Mouse (Mus musculus): ENCODE results near the gene Mindy1. TPM values are rescaled to one million over a fixed set of nuclear protein-coding genes. Genes with fewer than 3 reads are reported as not detected.

The Mindy1 gene
- polyA plus RNA-seq, 1 experiment: 25.5 TPM

DNA sequence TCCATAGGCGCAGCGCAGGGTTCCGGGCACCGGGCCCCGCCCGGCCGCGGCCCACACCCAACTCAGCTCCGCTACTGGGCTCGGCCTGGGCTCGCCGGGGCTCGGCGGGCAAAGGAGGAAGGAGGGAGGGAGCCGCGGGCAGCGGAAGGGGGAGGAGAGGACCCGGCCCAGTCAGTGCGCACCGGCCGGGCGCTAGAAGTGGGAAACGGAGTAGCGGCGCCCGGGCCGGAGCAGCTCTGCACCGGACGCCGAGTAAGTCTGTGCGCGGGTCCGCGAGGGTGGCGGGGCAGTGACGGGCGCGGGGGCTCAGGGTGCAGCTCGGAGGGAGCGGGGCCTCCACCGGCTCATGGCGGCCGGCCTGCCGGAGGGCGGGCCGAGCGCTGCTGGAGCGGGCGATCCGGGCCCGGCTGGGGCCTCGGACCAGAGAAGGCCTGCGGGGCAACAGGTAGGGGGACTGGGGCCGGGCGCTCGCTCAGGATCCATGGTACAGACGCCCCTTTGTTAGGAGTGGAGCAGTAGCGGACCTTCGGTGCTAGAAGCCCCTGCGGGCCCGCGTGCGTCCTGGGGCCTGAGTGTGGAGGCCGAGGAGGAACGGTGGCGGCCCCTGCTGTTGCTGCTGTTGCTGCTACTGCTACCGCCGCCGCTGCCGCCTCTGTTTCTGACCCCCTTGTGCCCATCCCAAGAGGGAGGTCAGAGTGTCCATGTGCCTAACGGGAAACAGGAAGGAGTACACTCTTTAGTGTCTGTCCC is 34.1 kb downstream of the Mindy1 start:
- TF ChIP-seq CTCF (IDR thresholded peaks at IDR 0.05; ENCODE audit: borderline replicate concordance, insufficient read depth, low read length): peak; percentile 7; the same call in 1 of the 2 replicates
- peak; percentile 53 for TF ChIP-seq POLR2A (IDR thresholded peaks at IDR 0.05; ENCODE audit: low read depth, low read length)
- Histone ChIP-seq H3K4me1 (ENCODE audit: control insufficient read depth, insufficient read depth, low read length) (peaks cover 17% of the 10 kb centered on the region; the same call in 1 of the 2 replicates), H3K4me3 (ENCODE audit: insufficient read depth, low read length) (peak overlapping the region; percentile 85), H3K27ac (ENCODE audit: insufficient read depth, low read length) (peak overlapping the region; percentile 65)

DNA sequence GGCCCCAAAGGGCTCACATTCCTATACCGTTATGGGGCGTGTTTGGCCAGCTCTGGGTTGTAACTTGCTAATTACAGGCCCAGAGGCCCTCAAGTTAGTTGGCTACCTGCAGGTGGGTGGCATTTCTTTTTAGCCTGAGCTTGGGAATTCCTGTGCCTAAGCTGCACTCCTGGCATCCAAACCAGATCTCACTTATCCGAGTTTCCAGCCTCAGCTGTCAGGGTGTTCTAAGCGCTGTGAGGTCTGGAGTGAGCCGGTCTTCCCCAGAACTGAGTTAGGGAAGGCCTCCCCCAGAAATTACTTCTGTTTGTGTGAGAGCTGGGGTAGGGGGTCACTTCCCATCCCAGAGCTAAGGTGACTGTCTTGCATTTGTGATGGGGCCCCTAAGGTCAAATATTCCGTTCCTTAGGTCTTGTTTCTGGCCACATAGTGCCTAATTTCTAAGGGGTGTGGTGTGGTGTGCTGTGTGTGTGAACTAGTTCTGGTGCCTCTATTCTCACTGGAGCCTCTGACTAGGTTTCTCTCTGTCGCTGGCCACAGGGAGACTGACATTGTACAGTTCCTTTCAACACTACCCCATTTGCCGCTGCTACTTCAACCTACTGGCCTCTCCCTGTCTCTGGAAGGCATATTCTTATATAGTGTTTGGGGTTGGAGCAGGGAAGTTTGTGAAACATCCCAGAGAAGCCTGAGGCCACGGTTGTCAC is 34.9 kb downstream of the Mindy1 start:
- Histone ChIP-seq H3K4me3 (ENCODE audit: insufficient read depth, low read length) (peak overlapping the region; percentile 85), H3K4me1 (ENCODE audit: control insufficient read depth, insufficient read depth, low read length) (peaks cover 17% of the 10 kb centered on the region; the same call in 1 of the 2 replicates), H3K27ac (ENCODE audit: insufficient read depth, low read length) (peak overlapping the region; percentile 65)
- no peak for TF ChIP-seq POLR2A (IDR thresholded peaks at IDR 0.05; ENCODE audit: low read depth, low read length)

DNA sequence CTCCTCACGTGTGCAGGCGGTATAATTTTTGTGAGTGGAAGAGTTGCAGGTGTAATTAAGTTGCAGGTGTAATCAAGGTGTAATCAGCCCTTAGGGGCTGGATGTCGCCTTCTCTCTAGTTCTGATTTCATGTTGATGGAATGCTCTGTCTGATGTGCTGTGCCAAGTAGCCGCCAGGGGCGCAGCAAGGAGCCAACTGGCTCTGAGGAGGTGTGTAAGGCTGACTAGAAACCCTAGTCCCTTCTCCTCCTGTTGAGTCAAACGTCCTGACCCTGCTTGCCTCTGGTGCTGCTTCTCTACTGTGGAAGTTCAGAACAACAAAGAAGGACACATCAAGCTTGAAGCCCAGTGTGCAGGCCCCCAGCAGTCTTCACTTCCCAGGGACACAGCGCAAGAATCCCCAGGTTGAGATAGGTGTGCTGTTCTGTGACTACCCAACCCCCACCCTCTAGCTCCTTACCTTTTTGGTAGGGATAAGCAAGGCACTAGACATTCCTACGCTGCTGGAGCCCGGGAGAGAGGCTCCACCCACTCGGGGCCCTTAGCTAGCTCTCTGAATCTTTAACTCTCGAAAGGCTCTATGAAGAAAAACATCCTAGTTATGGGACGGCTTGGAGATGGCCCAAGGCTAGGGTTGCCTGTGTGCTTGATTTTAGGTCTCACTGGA is 36.4 kb downstream of the Mindy1 start:
- TF ChIP-seq POLR2A (IDR thresholded peaks at IDR 0.05; ENCODE audit: low read depth, low read length) (no peak), CTCF (IDR thresholded peaks at IDR 0.05; ENCODE audit: borderline replicate concordance, insufficient read depth, low read length) (peak; percentile 80; the same call in 1 of the 2 replicates)
- H3K27ac ChIP-seq (ENCODE audit: insufficient read depth, low read length): 0 out of 2 replicates have a peak overlapping the region, but pooled peaks have one; percentile 18
- peaks cover 16% of the 10 kb centered on the region; the same call in 1 of the 2 replicates for H3K4me1 ChIP-seq (ENCODE audit: control insufficient read depth, insufficient read depth, low read length)
- no peak overlapping the region for H3K4me3 ChIP-seq (ENCODE audit: insufficient read depth, low read length)

DNA sequence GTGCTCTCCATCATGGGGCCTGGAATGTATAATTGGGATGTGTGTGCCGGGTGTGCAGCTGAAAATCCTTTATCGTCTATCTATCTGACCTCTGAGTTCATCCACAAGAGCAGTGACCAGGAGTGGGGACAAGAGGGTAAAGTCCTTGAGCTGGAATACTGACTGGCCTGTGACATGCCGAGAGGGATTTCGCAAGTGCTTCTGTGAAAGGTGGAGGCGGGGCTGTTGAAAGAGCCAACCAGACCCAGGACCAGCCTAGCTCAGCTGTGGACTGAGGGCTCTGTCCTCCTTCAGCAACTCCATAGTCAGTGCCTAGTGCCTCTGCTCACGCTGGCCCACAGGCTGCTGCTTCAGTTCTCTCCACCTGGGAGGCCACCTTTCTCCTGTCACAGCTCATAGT is 37.4 kb downstream of the Mindy1 start:
- Histone ChIP-seq H3K27ac (ENCODE audit: insufficient read depth, low read length) (peak overlapping the region; percentile 49), H3K4me3 (ENCODE audit: insufficient read depth, low read length) (no peak overlapping the region), H3K4me1 (ENCODE audit: control insufficient read depth, insufficient read depth, low read length) (peaks cover 13% of the 10 kb centered on the region; the same call in 1 of the 2 replicates)
- no peak for TF ChIP-seq CTCF (IDR thresholded peaks at IDR 0.05; ENCODE audit: borderline replicate concordance, insufficient read depth, low read length)
- TF ChIP-seq POLR2A (IDR thresholded peaks at IDR 0.05; ENCODE audit: low read depth, low read length): no peak

GRCm38 (mm10) chr3:95319110-95319509 is 38.0 kb downstream of the Mindy1 start:
- TF ChIP-seq CTCF (IDR thresholded peaks at IDR 0.05; ENCODE audit: borderline replicate concordance, insufficient read depth, low read length) (no peak), POLR2A (IDR thresholded peaks at IDR 0.05; ENCODE audit: low read depth, low read length) (no peak)
- Histone ChIP-seq H3K4me3 (ENCODE audit: insufficient read depth, low read length) (no peak overlapping the region), H3K27ac (ENCODE audit: insufficient read depth, low read length) (no peak overlapping the region), H3K4me1 (ENCODE audit: control insufficient read depth, insufficient read depth, low read length) (peaks cover 13% of the 10 kb centered on the region; the same call in 1 of the 2 replicates)

DNA sequence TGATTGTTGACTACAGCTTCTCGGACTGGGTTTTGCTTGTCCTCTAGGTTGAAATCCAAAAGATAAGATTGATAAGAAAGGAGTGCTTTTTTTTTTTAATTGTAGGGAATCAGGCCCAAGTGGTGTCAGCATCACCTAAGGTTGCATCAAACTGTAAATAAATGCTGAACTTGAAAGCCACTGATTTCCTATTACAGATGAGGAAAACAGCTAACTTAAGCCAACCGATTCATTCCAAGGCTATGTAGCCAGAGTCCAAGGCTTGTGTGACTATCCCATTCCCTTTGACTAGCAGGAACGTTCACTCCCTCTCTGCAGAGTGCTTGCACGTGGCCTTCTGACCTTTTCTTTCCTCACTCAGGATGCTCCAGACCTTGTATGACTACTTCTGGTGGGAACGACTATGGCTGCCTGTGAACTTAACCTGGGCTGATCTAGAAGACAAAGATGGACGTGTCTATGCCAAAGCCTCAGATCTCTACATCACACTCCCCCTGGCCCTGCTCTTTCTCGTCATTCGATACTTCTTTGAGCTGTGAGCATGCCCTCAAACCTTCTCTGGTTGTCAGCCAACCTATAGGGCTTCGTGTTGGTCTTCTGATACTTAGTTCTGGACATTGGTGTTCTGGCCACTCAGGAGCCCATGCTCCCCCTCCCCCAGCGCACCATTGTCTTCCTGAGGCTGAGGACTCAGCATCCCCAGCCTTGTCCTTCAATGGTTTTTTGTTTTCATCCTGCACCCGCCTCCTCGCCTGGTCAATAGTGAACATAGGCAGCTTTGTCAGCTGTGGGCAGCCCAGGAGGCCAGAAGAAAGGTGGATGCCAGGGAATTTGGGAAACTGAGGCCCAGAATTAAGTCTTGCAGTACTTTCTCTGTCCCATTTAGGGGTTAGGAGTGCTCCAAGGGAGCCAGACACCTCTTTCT is 38.8 kb downstream of the Mindy1 start:
- no peak overlapping the region for H3K4me3 ChIP-seq (ENCODE audit: insufficient read depth, low read length)
- no peak overlapping the region for H3K27ac ChIP-seq (ENCODE audit: insufficient read depth, low read length)
- H3K4me1 ChIP-seq (ENCODE audit: control insufficient read depth, insufficient read depth, low read length): peaks cover 13% of the 10 kb centered on the region; the same call in 1 of the 2 replicates
- TF ChIP-seq POLR2A (IDR thresholded peaks at IDR 0.05; ENCODE audit: low read depth, low read length): no peak
- no peak for TF ChIP-seq CTCF (IDR thresholded peaks at IDR 0.05; ENCODE audit: borderline replicate concordance, insufficient read depth, low read length)

DNA sequence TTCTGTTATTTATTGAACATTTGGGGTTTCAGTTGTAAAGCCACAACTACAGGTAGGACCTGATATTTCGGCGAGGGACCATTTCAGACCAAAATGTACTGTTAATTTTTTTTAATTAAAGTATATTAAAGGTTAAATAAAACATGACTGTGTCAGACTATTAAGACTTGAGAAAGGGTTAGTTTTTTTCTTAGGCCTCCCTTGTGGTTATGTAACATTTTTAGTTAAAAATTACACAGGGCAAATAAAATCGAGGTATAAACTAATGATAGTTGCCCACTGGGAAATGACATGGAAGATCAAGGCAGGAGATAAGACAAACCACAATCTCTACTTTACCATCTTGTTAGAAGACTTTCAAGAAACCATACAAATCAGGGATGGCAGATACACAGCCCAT is 42.3 kb downstream of the Mindy1 start:
- TF ChIP-seq CTCF (IDR thresholded peaks at IDR 0.05; ENCODE audit: borderline replicate concordance, insufficient read depth, low read length): no peak
- TF ChIP-seq POLR2A (IDR thresholded peaks at IDR 0.05; ENCODE audit: low read depth, low read length): no peak
- no peak overlapping the region for H3K27ac ChIP-seq (ENCODE audit: insufficient read depth, low read length)
- H3K4me3 ChIP-seq (ENCODE audit: insufficient read depth, low read length): no peak overlapping the region
- peaks cover 6% of the 10 kb centered on the region; the same call in 1 of the 2 replicates for H3K4me1 ChIP-seq (ENCODE audit: control insufficient read depth, insufficient read depth, low read length)

GRCm38 (mm10) chr3:95324454-95325144 is 43.5 kb downstream of the Mindy1 start:
- no peaks in the 10 kb centered on the region for H3K4me1 ChIP-seq (ENCODE audit: control insufficient read depth, insufficient read depth, low read length)
- no peak overlapping the region for H3K27ac ChIP-seq (ENCODE audit: insufficient read depth, low read length)
- H3K4me3 ChIP-seq (ENCODE audit: insufficient read depth, low read length): no peak overlapping the region
- TF ChIP-seq POLR2A (IDR thresholded peaks at IDR 0.05; ENCODE audit: low read depth, low read length) (no peak), CTCF (IDR thresholded peaks at IDR 0.05; ENCODE audit: borderline replicate concordance, insufficient read depth, low read length) (no peak)

Data from embryonic fibroblast, embryonic 13.5 days (primary cell).